Mouse (Mus musculus): ENCODE measurements around the gene Hoxa2.

DNA sequence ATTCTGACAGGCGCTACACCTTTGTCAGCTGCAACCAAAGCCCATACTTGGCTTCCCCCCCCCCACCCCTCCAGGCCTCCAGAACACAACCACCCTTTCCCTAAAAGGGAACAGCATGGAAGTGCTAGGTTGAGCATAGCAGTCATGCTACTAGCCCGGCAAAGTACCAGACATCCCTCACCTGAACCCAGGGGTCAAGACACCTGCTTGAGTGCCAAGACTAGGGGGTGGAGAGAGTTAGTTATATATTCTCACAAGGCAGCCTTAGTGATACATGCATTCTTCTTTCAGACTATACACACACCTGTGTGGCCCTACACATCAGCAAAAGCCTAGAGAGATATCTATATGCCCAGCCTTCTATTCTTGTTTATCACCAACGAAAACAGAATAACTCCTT is 21.2 kb upstream of the Hoxa2 start:
- TF ChIP-seq CTCF (conservative IDR thresholded peaks at IDR 0.05 in 1 of 2, IDR thresholded peaks at IDR 0.05 in 1 of 2; ENCODE audit: low read depth in 2 of 2, low read length in 2 of 2), result no peak
- TF ChIP-seq ZNF384 (IDR thresholded peaks at IDR 0.05; ENCODE audit: low read depth, low read length), result no peak
